Mouse (Mus musculus) liver, adult 2 months (tissue): ENCODE data around the gene Zdhhc17. TPM values are rescaled to one million over a fixed set of nuclear protein-coding genes. Genes with fewer than 3 reads are reported as not detected.

ENCODE experiments used
- DNase-seq: peaks from one replicate; pipeline ENCODE4 v3.0.0-alpha.2; 2011; ENCODE audit warnings: low read depth, low spot score; ENCODE audit errors: extremely low read depth
- H3K27ac ChIP-seq: fragments of 200-500 bp; replicated peaks from 2 replicates; pipeline ENCODE4 v1.5.1; 2012; ENCODE audit warnings: low read depth, mild to moderate bottlenecking, control low read depth, inconsistent platforms, low read length; ENCODE audit not compliant: insufficient read depth
- H3K27me3 ChIP-seq: fragments of 200-500 bp; 2 replicates; pipeline ENCODE4 v1.6.1; 2012; ENCODE audit warnings: mild to moderate bottlenecking, moderate library complexity, low read length, inconsistent platforms; ENCODE audit not compliant: control insufficient read depth, insufficient read depth
- H3K36me3 ChIP-seq: fragments of 200-500 bp; 2 replicates; pipeline ENCODE4 v1.6.1; 2012; ENCODE audit warnings: low read length, inconsistent platforms; ENCODE audit not compliant: control insufficient read depth, insufficient read depth
- H3K4me1 ChIP-seq: fragments of 200-500 bp; 2 replicates; pipeline ENCODE4 v1.6.1; 2011; ENCODE audit warnings: low read length; ENCODE audit not compliant: control insufficient read depth, insufficient read depth
- H3K4me3 ChIP-seq: fragments of 200-500 bp; 2 replicates; pipeline ENCODE4 v1.5.1; 2011; ENCODE audit warnings: low read depth, mild to moderate bottlenecking, control low read depth, low read length, moderate library complexity; ENCODE audit not compliant: insufficient read depth
- H3K79me2 ChIP-seq: fragments of 200-500 bp; 2 replicates; pipeline ENCODE4 v1.6.1; 2012; ENCODE audit warnings: inconsistent platforms, mild to moderate bottlenecking, low read length, moderate library complexity; ENCODE audit not compliant: control insufficient read depth, insufficient read depth
- H3K9ac ChIP-seq: fragments of 200-500 bp; 2 replicates; pipeline ENCODE4 v1.6.1; 2012; ENCODE audit warnings: low read depth, mild to moderate bottlenecking, control low read depth, inconsistent platforms, low read length
- CTCF ChIP-seq: fragments of 200-500 bp; IDR thresholded peaks from 2 replicates; pipeline ENCODE4 v1.5.1; 2011; ENCODE audit warnings: low read depth, low read length, control low read depth
- POLR2A ChIP-seq: fragments of 200-500 bp; IDR thresholded peaks from 2 replicates; pipeline ENCODE4 v1.6.1; 2011; ENCODE audit warnings: low read length, control low read depth; ENCODE audit not compliant: insufficient read depth; ENCODE audit errors: extremely low read depth
- WGBS: fragments of 180-500 bp; shearing (Covaris S2); methylation state at CpG from one replicate; pipeline ENCODE4 v1.1.7; 2018; 5-methylcytosine and 5-hydroxymethylcytosine counted together
- polyA plus RNA-seq: library from polyadenylated mRNA; depleted of rRNA; stranded (reverse); fragments of >200 nt; gene quantifications from 2 replicates; pipeline ENCODE4 v1.2.3, GENCODE M21; 2012
- total RNA-seq: library from RNA; depleted of rRNA; stranded (reverse); fragments of >200 nt; gene quantifications from 2 replicates; pipeline ENCODE4 v1.2.3, GENCODE M21; 2014

Gene Zdhhc17
- total and polyA plus RNA-seq, 2 experiments = 6.3 to 17.7 TPM

GRCm38 (mm10) chr10:110935081-110935480 lies 74.9 kb downstream of the Zdhhc17 start:
- Histone ChIP-seq H3K4me1 (peaks cover 7% of the 10 kb centered on the region; the same call in 1 of the 2 replicates), H3K4me3 (no peak overlapping the region), H3K79me2 (peaks cover 4% of the 10 kb centered on the region; the same call in 1 of the 2 replicates), H3K27me3 (no peaks in the 10 kb centered on the region), H3K27ac (no peak overlapping the region), H3K9ac (no peak overlapping the region), H3K36me3 (peaks cover 26% of the 10 kb centered on the region)
- no peak for DNase-seq
- WGBS = 76% methylated on average over 11 of the region's 11 CpGs
- TF ChIP-seq CTCF (no peak), POLR2A (no peak)

GRCm38 (mm10) chr10:110933584-110933983 lies 76.4 kb downstream of the Zdhhc17 start:
- Histone ChIP-seq H3K36me3 (peaks cover 23% of the 10 kb centered on the region), H3K4me1 (peaks cover 7% of the 10 kb centered on the region; the same call in 1 of the 2 replicates), H3K27ac (no peak overlapping the region), H3K79me2 (peaks cover 9% of the 10 kb centered on the region), H3K27me3 (no peaks in the 10 kb centered on the region), H3K4me3 (no peak overlapping the region), H3K9ac (no peak overlapping the region)
- TF ChIP-seq POLR2A = no peak
- no peak for TF ChIP-seq CTCF
- DNase-seq = no peak
- WGBS = 74% methylated on average over 5 of the region's 5 CpGs

GRCm38 (mm10) chr10:110931913-110932560 lies 77.9 kb downstream of the Zdhhc17 start:
- Histone ChIP-seq H3K27me3 (no peaks in the 10 kb centered on the region), H3K9ac (no peak overlapping the region), H3K4me3 (no peak overlapping the region), H3K27ac (no peak overlapping the region), H3K4me1 (peaks cover 7% of the 10 kb centered on the region), H3K36me3 (peaks cover 14% of the 10 kb centered on the region), H3K79me2 (peaks cover 17% of the 10 kb centered on the region)
- DNase-seq = peak; percentile 74
- TF ChIP-seq CTCF (no peak), POLR2A (no peak)
- 67% methylated on average over 20 of the region's 20 CpGs for WGBS

- no peak for DNase-seq
- Histone ChIP-seq H3K4me1 (peaks cover 7% of the 10 kb centered on the region), H3K79me2 (peaks cover 17% of the 10 kb centered on the region), H3K27ac (no peak overlapping the region), H3K4me3 (no peak overlapping the region), H3K27me3 (no peaks in the 10 kb centered on the region), H3K9ac (no peak overlapping the region), H3K36me3 (peaks cover 12% of the 10 kb centered on the region; the same call in 1 of the 2 replicates)
- WGBS = 91% methylated on average over 13 of the region's 13 CpGs
- no peak for TF ChIP-seq POLR2A
- TF ChIP-seq CTCF = no peak
These were observed 78.6 kb downstream of the Zdhhc17 start for GRCm38 (mm10) chr10:110931161-110931912.

- peak; percentile 71 for DNase-seq
- Histone ChIP-seq H3K4me3 (no peak overlapping the region), H3K79me2 (peaks cover 24% of the 10 kb centered on the region), H3K27ac (no peak overlapping the region), H3K9ac (no peak overlapping the region), H3K4me1 (peaks cover 6% of the 10 kb centered on the region), H3K36me3 (peaks cover 5% of the 10 kb centered on the region; the same call in 1 of the 2 replicates), H3K27me3 (no peaks in the 10 kb centered on the region)
- no peak for TF ChIP-seq CTCF
- no peak for TF ChIP-seq POLR2A
- WGBS = 46% methylated on average over 4 of the region's 4 CpGs
These were observed 80.2 kb downstream of the Zdhhc17 start for GRCm38 (mm10) chr10:110929756-110930155.
